Mouse (Mus musculus): ENCODE data around the gene Nutf2-ps1.

The Nutf2-ps1 gene

GRCm38 (mm10) chr19:53571056-53571455 lies 17.8 kb downstream of the Nutf2-ps1 start:
- no peak for DNase-seq (ENCODE audit: low spot score)

- DNase-seq (ENCODE audit: low spot score), result no peak
Measured at GRCm38 (mm10) chr19:53568553-53568952, 20.3 kb downstream of the Nutf2-ps1 start.

- no peak for DNase-seq (ENCODE audit: low spot score)
Measured at GRCm38 (mm10) chr19:53567864-53568263, 21.0 kb downstream of the Nutf2-ps1 start.

- no peak for DNase-seq (ENCODE audit: low spot score)
Measured at GRCm38 (mm10) chr19:53565565-53566277, 23.1 kb downstream of the Nutf2-ps1 start.

GRCm38 (mm10) chr19:53564174-53564573 lies 24.7 kb downstream of the Nutf2-ps1 start:
- no peak for DNase-seq (ENCODE audit: low spot score)

- DNase-seq (ENCODE audit: low spot score), result no peak
Measured at GRCm38 (mm10) chr19:53560436-53560835, 28.4 kb downstream of the Nutf2-ps1 start.

GRCm38 (mm10) chr19:53557267-53557936 lies 31.5 kb downstream of the Nutf2-ps1 start:
- DNase-seq (ENCODE audit: low spot score), result peak; percentile 35

GRCm38 (mm10) chr19:53556841-53557240 lies 32.0 kb downstream of the Nutf2-ps1 start:
- no peak for DNase-seq (ENCODE audit: low spot score)

- DNase-seq (ENCODE audit: low spot score), result no peak
Measured at GRCm38 (mm10) chr19:53554981-53555616, 33.8 kb downstream of the Nutf2-ps1 start.

GRCm38 (mm10) chr19:53554402-53554801 lies 34.5 kb downstream of the Nutf2-ps1 start:
- no peak for DNase-seq (ENCODE audit: low spot score)

GRCm38 (mm10) chr19:53552795-53553194 lies 36.1 kb downstream of the Nutf2-ps1 start:
- no peak for DNase-seq (ENCODE audit: low spot score)

GRCm38 (mm10) chr19:53552216-53552786 lies 36.6 kb downstream of the Nutf2-ps1 start:
- no peak for DNase-seq (ENCODE audit: low spot score)

GRCm38 (mm10) chr19:53550972-53551371 lies 37.9 kb downstream of the Nutf2-ps1 start:
- no peak for DNase-seq (ENCODE audit: low spot score)

- no peak for DNase-seq (ENCODE audit: low spot score)
Measured at GRCm38 (mm10) chr19:53547597-53547996, 41.3 kb downstream of the Nutf2-ps1 start.

- no peak for DNase-seq (ENCODE audit: low spot score)
Measured at GRCm38 (mm10) chr19:53544923-53545561, 43.8 kb downstream of the Nutf2-ps1 start.

GRCm38 (mm10) chr19:53543602-53544001 lies 45.3 kb downstream of the Nutf2-ps1 start:
- no peak for DNase-seq (ENCODE audit: low spot score)

- no peak for DNase-seq (ENCODE audit: low spot score)
Measured at GRCm38 (mm10) chr19:53539296-53539695, 49.6 kb downstream of the Nutf2-ps1 start.

GRCm38 (mm10) chr19:53538796-53539195 lies 50.1 kb downstream of the Nutf2-ps1 start:
- DNase-seq (ENCODE audit: low spot score), result no peak

All from urinary bladder, postnatal 14 days (tissue).